Mouse (Mus musculus) testis, adult 2 months (tissue): ENCODE measurements around the gene Pik3r2. TPM values are rescaled to one million over a fixed set of nuclear protein-coding genes. Genes with fewer than 3 reads are reported as not detected.
A peak's percentile ranks its signal among the peaks of the same experiment; 100 is the strongest.

Experiments
- H3K27ac ChIP-seq: fragments of 200-500 bp; 2 replicates; pipeline ENCODE4 v1.5.1; 2012; ENCODE audit warnings: low read depth, low read length; ENCODE audit not compliant: control insufficient read depth, insufficient read depth
- H3K27me3 ChIP-seq: fragments of 200-500 bp; 2 replicates; pipeline ENCODE4 v1.6.1; 2012; ENCODE audit warnings: mild to moderate bottlenecking, low read length, moderate library complexity; ENCODE audit not compliant: control insufficient read depth, insufficient read depth
- H3K36me3 ChIP-seq: fragments of 200-500 bp; 2 replicates; pipeline ENCODE4 v1.6.1; 2012; ENCODE audit warnings: mild to moderate bottlenecking, low read length; ENCODE audit not compliant: control insufficient read depth, insufficient read depth
- H3K4me1 ChIP-seq: fragments of 200-500 bp; 2 replicates; pipeline ENCODE4 v1.6.1; 2012; ENCODE audit warnings: low read length; ENCODE audit not compliant: control insufficient read depth, insufficient read depth
- H3K4me3 ChIP-seq: fragments of 200-500 bp; 2 replicates; pipeline ENCODE4 v1.5.1; 2012; ENCODE audit warnings: low read depth, mild to moderate bottlenecking, low read length, moderate library complexity, mixed read lengths; ENCODE audit not compliant: control insufficient read depth
- CTCF ChIP-seq: fragments of 200-500 bp; IDR thresholded peaks from 2 replicates; pipeline ENCODE4 v1.5.1; 2012; ENCODE audit warnings: low read depth, mild to moderate bottlenecking, inconsistent platforms, low read length, moderate library complexity; ENCODE audit not compliant: control insufficient read depth, insufficient read depth, insufficient replicate concordance
- POLR2A ChIP-seq: fragments of 200-500 bp; IDR thresholded peaks from 2 replicates; pipeline ENCODE4 v1.6.1; 2012; ENCODE audit warnings: low read depth, mild to moderate bottlenecking, inconsistent platforms, low read length, moderate library complexity; ENCODE audit not compliant: control insufficient read depth
- polyA plus RNA-seq: library from polyadenylated mRNA; depleted of rRNA; stranded (reverse); fragments of >200 nt; gene quantifications from 2 replicates; pipeline ENCODE4 v1.2.3, GENCODE M21; 2012; rRNA removed

Pik3r2 gene
- polyA plus RNA-seq, 1 experiment, result 25.1 TPM

DNA sequence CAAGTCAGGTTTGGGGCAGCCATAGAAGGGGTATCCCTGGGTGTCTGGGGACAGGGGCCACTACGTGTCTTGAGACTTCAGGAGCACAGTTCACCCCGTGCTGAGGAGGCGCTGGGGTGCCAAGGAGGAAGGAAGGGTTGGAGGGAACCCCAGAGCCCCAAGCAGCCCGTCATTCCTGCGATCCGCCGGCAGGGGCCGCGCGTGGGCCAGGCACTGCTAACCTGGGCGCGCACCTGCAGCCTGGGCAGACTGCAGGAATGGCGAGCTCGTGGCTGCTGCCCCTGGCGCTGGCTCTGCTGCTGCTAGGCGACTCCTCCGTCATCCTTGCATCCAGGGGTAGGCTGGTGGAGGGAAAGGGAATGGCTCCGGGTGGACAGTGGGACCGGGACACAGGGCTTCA is 58.2 kb downstream of the Pik3r2 start, which contains the start of gene Gm3336:
Gene Gm3336, plus strand, starts transcription at position 247 of the 400 bp plus-strand sequence.
- no peak within 1 kb of the TSS for H3K27ac ChIP-seq
- TF ChIP-seq POLR2A, result no peak
- TF ChIP-seq CTCF, result peak; percentile 83
- no peaks in the 10 kb centered on the region for H3K27me3 ChIP-seq
- H3K4me1 ChIP-seq, result no peaks in the 10 kb centered on the region; the same call in 1 of the 2 replicates
- H3K4me3 ChIP-seq, result no peak within 1 kb of the TSS
- H3K36me3 ChIP-seq, result no peaks in the 10 kb centered on the region

Other genes starting within 250 kb of the Pik3r2 start
- 179 and 198 TPM in 2 replicates for gene Fkbp8, start 249.0 kb downstream of the Pik3r2 start, polyA plus RNA-seq
- gene Kxd1, start 248.8 kb downstream of the Pik3r2 start, polyA plus RNA-seq, result 77.9 and 84.7 TPM in 2 replicates
- gene Ell, start 237.3 kb downstream of the Pik3r2 start, polyA plus RNA-seq, result 42.5 and 43.8 TPM in 2 replicates
- 561 and 588 TPM in 2 replicates for gene Isyna1, start 182.3 kb downstream of the Pik3r2 start, polyA plus RNA-seq
- 35.6 and 38.9 TPM in 2 replicates for gene Ssbp4, start 167.8 kb downstream of the Pik3r2 start, polyA plus RNA-seq
- gene Lrrc25, start 160.6 kb downstream of the Pik3r2 start, polyA plus RNA-seq, result 1.4 TPM in 2 replicates
- gene Gdf15, start 144.3 kb downstream of the Pik3r2 start, polyA plus RNA-seq, result 1.3 and 1.4 TPM in 2 replicates
- 3.7 and 4.9 TPM in 2 replicates for gene Pgpep1, start 116.3 kb downstream of the Pik3r2 start, polyA plus RNA-seq
- 148 and 168 TPM in 2 replicates for gene Lsm4, start 103.5 kb downstream of the Pik3r2 start, polyA plus RNA-seq
- 79.2 and 105 TPM in 2 replicates for gene Jund, start 77.8 kb downstream of the Pik3r2 start, polyA plus RNA-seq
- 286 and 302 TPM in 2 replicates for gene Iqcn, start 73.3 kb downstream of the Pik3r2 start, polyA plus RNA-seq
- gene Gm3336, start 58.2 kb downstream of the Pik3r2 start, polyA plus RNA-seq, result 0.86 and 0.91 TPM in 2 replicates
- 1.1 TPM in 2 replicates for gene Pde4c, start 53.0 kb downstream of the Pik3r2 start, polyA plus RNA-seq
- 7.9 and 8.2 TPM in 2 replicates for gene Rab3a, start 22.0 kb downstream of the Pik3r2 start, polyA plus RNA-seq
- gene Mpv17l2, start 15.8 kb downstream of the Pik3r2 start, polyA plus RNA-seq, result 13.5 and 14.4 TPM in 2 replicates
- 11.0 and 13.1 TPM in 2 replicates for gene Mast3, start 28.3 kb upstream of the Pik3r2 start, polyA plus RNA-seq
- gene Il12rb1, start 31.7 kb upstream of the Pik3r2 start, polyA plus RNA-seq, result 0.25 and 0.40 TPM in 2 replicates
- gene Arrdc2, start 63.0 kb upstream of the Pik3r2 start, polyA plus RNA-seq, result 17.1 and 19.4 TPM in 2 replicates
- gene Kcnn1, start 86.5 kb upstream of the Pik3r2 start, polyA plus RNA-seq, result 0.72 and 1.5 TPM in 2 replicates
- 51.3 and 65.9 TPM in 2 replicates for gene Ccdc124, start 97.2 kb upstream of the Pik3r2 start, polyA plus RNA-seq
- gene Slc5a5, start 116.0 kb upstream of the Pik3r2 start, polyA plus RNA-seq, result 1.3 and 1.5 TPM in 2 replicates
- 1,162 and 1,446 TPM in 2 replicates for gene Rpl18a, start 120.7 kb upstream of the Pik3r2 start, polyA plus RNA-seq
- 18.3 and 18.5 TPM in 2 replicates for gene Map1s, start 129.2 kb upstream of the Pik3r2 start, polyA plus RNA-seq